Mouse (Mus musculus) forebrain, embryonic 10.5 days (tissue): Measurements from ENCODE around the gene Creb3. TPM values are rescaled to one million over a fixed set of nuclear protein-coding genes. Genes with fewer than 3 reads are reported as not detected.
"Not testable (repeated sequence)": the region's sequence is repeated elsewhere in the genome, so short reads cannot be mapped to it uniquely, and the experiment has no call there.

Experiments used
- DNase-seq: peaks from one replicate; pipeline ENCODE4 v3.0.0-alpha.2; 2017; ENCODE audit warnings: low spot score; ENCODE audit errors: extremely low spot score
- H3K27ac ChIP-seq: fragments of 300-500 bp; sonication (generic); 2 replicates; pipeline ENCODE4 v1.5.1; 2016; ENCODE audit warnings: mild to moderate bottlenecking
- H3K27me3 ChIP-seq: fragments of 300-500 bp; sonication (generic); 2 replicates; pipeline ENCODE4 v1.6.1; 2016; ENCODE audit warnings: mild to moderate bottlenecking; ENCODE audit not compliant: poor library complexity, severe bottlenecking
- H3K36me3 ChIP-seq: fragments of 300-500 bp; sonication (generic); replicated peaks from 2 replicates; pipeline ENCODE4 v1.6.1; 2016; ENCODE audit warnings: mild to moderate bottlenecking, moderate library complexity
- H3K4me1 ChIP-seq: fragments of 300-500 bp; sonication (generic); 2 replicates; pipeline ENCODE4 v1.6.1; 2016
- H3K4me3 ChIP-seq: fragments of 300-500 bp; sonication (generic); 2 replicates; pipeline ENCODE4 v1.5.1; 2016; ENCODE audit warnings: mild to moderate bottlenecking, moderate library complexity
- H3K9me3 ChIP-seq: fragments of 300-500 bp; sonication (generic); 2 replicates; pipeline ENCODE4 v1.6.1; 2016; ENCODE audit warnings: mild to moderate bottlenecking, moderate library complexity
- WGBS: fragments of 180-500 bp; shearing (Covaris S2); methylation state at CpG from one replicate; pipeline ENCODE4 v1.1.7; 2016; 5-methylcytosine and 5-hydroxymethylcytosine counted together
- polyA plus RNA-seq: library from polyadenylated mRNA; unstranded; fragments of >200 nt; fragmentation: Nextera tagmentation; extraction: Ambion mirVana; gene quantifications from 2 replicates; pipeline ENCODE4 v1.2.1, GENCODE M21; 2016

Gene Creb3
- polyA plus RNA-seq, 1 experiment from 2014 or later: 34.4 TPM

DNA sequence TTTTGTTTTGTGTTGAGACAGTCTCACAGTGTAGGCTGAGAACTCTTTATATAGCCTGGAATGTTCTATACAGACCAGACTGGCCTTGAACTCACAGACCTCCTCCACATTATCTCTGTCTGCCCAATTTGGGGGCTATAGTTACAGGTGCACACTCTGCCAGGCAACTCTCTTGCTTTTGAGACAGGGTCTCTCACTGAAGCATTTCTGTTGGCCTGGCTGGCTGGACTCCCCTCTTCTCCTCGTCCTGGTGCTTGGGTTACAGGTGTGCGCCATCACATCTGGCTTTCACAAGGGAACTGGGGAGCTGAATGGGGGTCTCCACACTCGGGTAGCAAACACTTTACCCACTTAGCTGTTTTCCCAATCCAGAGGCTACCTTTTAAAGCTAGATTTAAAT is 29.8 kb downstream of the Creb3 start:
- no peaks in the 10 kb centered on the region for H3K36me3 ChIP-seq
- no peaks in the 10 kb centered on the region; the same call in 1 of the 2 replicates for H3K4me1 ChIP-seq
- H3K27ac ChIP-seq: no peak overlapping the region
- 82% methylated on average over 3 of the region's 3 CpGs for WGBS
- H3K9me3 ChIP-seq: no peaks in the 10 kb centered on the region
- H3K27me3 ChIP-seq: no peaks in the 10 kb centered on the region
- no peak overlapping the region for H3K4me3 ChIP-seq
- DNase-seq: no peak

DNA sequence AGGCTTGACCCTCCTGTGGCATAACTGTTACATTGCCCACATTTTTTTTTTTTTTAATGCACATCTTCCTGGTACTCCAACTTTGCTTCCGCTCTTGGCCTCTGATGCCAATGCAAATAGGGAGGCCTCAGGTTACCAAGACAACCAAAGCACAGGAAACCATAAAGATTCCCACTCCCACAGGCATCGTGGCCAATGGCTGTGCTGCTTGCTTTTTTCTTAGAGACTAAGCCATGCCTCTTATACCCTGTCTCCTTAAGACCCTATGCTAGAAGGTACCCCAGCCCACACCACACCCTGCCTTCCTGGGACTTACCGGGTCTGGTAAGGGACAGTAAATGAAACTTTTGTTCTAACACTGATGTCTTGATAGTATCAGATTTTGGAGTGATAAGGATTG is 31.3 kb downstream of the Creb3 start:
- Histone ChIP-seq H3K9me3 (no peaks in the 10 kb centered on the region), H3K36me3 (no peaks in the 10 kb centered on the region), H3K27me3 (no peaks in the 10 kb centered on the region), H3K27ac (no peak overlapping the region), H3K4me1 (no peaks in the 10 kb centered on the region; the same call in 1 of the 2 replicates), H3K4me3 (no peak overlapping the region)
- WGBS: 81% methylated on average over 3 of the region's 3 CpGs
- DNase-seq: peak; percentile 8

DNA sequence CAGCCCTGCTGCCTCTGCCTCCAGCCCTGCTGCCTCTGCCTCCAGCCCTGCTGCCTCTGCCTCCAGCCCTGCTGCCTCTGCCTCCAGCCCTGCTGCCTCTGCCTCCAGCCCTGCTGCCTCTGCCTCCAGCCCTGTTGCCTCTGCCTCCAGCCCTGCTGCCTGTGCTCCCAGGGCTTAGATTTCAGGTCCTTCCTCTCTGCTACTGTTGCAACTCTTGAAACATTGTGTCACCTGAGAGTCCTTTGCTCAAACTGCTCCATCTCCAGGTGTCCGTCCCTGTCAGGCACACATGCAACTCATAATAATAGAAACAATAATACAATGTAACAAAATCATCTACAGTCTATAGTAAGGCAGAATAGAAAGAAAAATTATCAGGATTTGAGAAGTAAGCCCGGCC is 34.5 kb downstream of the Creb3 start:
- not testable (repeated sequence) for H3K27ac ChIP-seq, H3K9me3 ChIP-seq, H3K36me3 ChIP-seq, H3K27me3 ChIP-seq, H3K4me3 ChIP-seq, H3K4me1 ChIP-seq
- WGBS: 89% methylated on average over 2 of the region's 2 CpGs
- peak; percentile 0 for DNase-seq

DNA sequence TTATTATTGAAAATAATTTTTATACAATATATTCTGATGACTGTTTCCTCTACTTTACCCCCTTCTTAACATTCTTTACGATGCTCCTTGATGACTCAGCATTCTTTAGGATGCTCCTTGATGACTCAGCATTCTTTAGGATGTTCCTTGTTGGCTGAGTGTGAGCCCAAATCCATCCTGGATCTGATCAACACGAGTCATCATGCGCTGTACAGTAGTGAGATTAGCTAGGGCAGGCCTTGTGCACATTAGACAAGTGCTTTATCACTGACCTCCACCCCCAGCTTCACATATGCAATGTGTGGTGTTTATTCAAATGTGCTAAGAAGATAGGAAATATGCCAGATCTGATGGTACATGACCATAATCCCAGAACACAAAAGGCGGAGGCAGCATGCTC is 36.1 kb downstream of the Creb3 start:
- peak; percentile 7 for DNase-seq
- no peaks in the 10 kb centered on the region for H3K27me3 ChIP-seq
- H3K36me3 ChIP-seq: no peaks in the 10 kb centered on the region
- WGBS: 86% methylated on average over 4 of the region's 4 CpGs
- no peak overlapping the region for H3K27ac ChIP-seq
- no peak overlapping the region for H3K4me3 ChIP-seq
- H3K9me3 ChIP-seq: no peaks in the 10 kb centered on the region
- no peaks in the 10 kb centered on the region; the same call in 1 of the 2 replicates for H3K4me1 ChIP-seq

DNA sequence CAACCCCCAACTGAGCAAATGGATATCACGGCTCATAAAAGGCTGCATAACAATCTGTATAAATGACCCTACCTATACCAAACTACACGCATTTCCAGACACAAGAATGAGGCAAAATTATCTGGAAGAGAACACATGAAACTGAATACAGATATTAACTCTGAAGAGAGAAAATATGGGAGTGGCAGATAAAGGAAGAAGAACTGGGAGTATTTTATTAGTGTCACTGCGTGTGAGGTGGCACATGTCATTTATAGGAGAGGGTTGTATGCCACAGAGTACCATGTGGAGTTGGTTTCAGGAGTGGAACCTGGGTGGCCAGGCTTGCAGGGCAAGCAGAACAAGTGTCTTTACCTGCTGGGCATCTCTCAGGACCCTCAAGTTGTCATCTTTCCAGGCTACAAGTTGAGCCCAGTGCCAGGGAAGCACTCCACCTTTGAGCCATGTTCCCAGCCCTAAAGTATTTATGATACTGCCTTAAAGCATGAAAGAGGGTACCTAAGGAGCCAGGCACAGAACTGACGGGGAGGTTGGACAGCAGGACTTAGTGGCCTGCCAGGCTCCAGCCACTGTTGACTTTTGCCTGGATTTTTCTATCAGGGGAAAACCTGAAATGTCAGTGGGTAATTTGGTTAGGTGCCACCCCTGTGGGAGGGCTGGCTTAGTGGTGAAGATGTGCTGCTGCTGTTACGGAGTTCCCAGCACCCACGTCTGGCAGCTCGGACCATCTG is 36.7 kb downstream of the Creb3 start:
- peak; percentile 9 for DNase-seq
- H3K4me3 ChIP-seq: no peak overlapping the region
- H3K27ac ChIP-seq: no peak overlapping the region
- H3K27me3 ChIP-seq: no peaks in the 10 kb centered on the region
- WGBS: 89% methylated on average over 7 of the region's 7 CpGs
- H3K4me1 ChIP-seq: no peaks in the 10 kb centered on the region
- no peaks in the 10 kb centered on the region for H3K9me3 ChIP-seq
- no peaks in the 10 kb centered on the region for H3K36me3 ChIP-seq

DNA sequence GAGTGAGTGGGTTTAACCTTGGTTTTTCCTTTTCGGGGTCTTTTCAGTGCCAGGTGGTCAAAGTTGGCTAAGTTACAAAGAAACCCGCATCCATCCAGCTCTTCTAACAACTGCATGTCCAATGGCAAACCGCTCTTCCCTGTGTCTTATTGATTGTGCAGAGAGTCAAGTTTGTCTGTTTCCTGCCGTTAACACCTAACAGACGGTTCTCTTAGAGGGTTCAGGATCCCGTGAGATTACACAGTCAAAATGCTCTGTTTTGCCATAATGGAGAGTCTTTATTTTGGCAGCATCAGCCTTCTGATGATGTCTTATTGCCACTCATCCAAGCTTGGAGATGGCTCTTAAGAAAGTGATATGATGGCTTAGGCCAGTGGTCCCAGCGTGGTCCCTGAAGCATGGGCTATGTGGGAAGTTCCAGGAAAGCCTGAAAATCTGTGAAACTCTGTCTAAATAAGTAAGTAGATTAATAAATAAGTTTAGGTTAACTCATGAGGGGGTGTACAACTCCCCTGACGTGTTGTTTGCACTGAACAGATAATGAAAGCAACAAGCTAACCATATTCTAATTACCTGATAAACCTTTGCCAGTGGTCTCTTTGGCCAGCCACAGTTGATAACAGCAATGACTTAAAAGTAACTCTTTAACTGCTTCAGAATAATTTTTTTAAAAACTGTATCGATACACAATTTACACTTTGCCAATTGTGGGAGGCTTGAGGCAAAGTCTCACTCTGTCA is 38.2 kb downstream of the Creb3 start:
- Histone ChIP-seq H3K9me3 (no peaks in the 10 kb centered on the region), H3K36me3 (no peaks in the 10 kb centered on the region), H3K27me3 (no peaks in the 10 kb centered on the region), H3K4me3 (no peak overlapping the region), H3K4me1 (no peaks in the 10 kb centered on the region), H3K27ac (no peak overlapping the region)
- DNase-seq: peak; percentile 9
- 82% methylated on average over 9 of the region's 9 CpGs for WGBS

DNA sequence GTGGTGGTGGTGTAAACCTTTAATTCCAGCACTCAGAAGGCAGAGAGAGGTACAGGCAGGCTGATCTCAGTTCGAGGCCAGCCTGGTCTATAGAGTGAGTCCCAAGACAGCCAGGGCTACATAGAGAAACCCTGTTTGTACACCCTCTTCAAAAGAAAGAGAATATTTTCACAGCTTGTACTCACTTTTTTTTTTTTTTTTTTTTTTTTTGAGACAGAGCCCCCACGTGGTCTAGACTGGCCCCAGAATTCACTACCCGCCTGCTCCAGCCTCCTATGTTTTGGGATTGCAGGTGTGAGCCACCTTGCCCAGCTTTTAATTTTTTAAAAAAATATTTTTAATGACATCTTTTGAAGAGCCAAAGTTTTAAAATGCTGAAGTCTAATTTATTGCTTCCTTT is 42.0 kb downstream of the Creb3 start:
- Histone ChIP-seq H3K9me3 (no peaks in the 10 kb centered on the region), H3K27ac (no peak overlapping the region), H3K36me3 (no peaks in the 10 kb centered on the region), H3K4me1 (no peaks in the 10 kb centered on the region), H3K27me3 (no peaks in the 10 kb centered on the region), H3K4me3 (no peak overlapping the region)
- DNase-seq: peak; percentile 2
- 73% methylated on average over 3 of the region's 3 CpGs for WGBS

DNA sequence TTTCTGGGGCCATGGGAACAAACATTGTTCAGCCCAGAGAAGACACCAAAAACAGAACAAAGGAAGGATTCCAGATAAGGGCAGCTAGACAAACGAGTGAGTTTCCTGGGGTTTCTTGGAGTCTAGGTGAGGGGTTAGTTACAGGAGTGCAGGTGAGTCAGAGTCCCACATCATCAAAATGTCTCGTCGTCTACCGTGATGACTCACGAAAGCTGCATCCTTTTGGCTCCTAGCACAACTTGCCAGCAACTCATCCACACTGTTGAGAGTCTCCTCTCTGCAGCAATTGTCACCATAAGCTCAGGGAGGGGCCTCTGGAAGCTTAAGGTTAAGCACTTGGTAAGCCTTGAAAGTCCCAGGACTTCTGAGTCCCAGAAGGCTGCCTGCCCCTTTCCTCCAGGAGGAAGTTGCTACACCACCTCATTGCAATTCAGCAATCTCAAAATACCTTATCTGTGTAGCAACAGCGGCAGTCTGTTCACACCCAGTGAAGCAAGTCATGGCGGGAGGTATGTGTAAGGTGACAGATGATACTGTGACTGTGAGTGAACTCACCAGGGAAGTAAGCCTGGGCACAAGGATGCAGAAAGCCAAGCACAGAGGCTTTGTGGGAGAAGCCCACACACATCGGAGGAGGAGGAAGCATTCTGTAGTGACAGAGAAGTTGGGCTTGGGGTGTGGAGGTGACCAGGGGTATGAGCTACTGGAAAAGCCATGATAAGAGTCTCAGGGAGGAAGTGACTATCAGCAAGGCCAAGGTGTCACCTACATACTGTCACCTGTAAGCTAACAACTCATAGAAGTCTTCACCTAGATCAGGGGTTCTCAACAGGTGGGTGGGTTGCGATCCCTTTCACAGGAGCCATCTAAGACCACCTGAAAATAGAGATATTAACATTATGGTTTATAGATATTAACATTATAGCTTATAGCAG is 42.9 kb downstream of the Creb3 start:
- Histone ChIP-seq H3K9me3 (no peaks in the 10 kb centered on the region), H3K27me3 (no peaks in the 10 kb centered on the region), H3K36me3 (no peaks in the 10 kb centered on the region), H3K27ac (no peak overlapping the region), H3K4me1 (no peaks in the 10 kb centered on the region), H3K4me3 (no peak overlapping the region)
- 80% methylated on average over 9 of the region's 9 CpGs for WGBS
- peak; percentile 11 for DNase-seq

DNA sequence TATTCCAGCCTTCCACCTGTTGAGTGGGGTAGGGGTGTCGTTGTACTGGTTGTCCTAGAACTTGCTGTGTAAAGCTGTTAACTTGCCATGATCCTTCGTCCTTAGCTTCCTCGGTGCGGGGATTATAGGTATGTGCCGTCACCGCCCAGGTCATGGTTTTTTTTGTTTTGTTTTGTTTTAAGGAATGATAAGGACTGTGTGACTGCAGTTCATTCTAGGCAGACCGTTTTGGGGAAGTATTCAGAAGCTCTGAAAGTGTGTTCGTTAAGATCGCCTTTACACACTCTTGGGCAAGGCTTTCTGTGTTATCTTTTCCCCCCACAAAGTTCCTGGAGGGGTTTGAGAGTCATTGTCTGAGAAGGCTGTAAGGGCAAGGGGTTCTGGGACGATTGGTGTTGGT is 50.4 kb downstream of the Creb3 start:
- Histone ChIP-seq H3K36me3 (no peaks in the 10 kb centered on the region), H3K27ac (no peak overlapping the region), H3K4me1 (no peaks in the 10 kb centered on the region), H3K4me3 (no peak overlapping the region), H3K9me3 (no peaks in the 10 kb centered on the region), H3K27me3 (no peaks in the 10 kb centered on the region)
- DNase-seq: peak; percentile 10
- 76% methylated on average over 10 of the region's 10 CpGs for WGBS

DNA sequence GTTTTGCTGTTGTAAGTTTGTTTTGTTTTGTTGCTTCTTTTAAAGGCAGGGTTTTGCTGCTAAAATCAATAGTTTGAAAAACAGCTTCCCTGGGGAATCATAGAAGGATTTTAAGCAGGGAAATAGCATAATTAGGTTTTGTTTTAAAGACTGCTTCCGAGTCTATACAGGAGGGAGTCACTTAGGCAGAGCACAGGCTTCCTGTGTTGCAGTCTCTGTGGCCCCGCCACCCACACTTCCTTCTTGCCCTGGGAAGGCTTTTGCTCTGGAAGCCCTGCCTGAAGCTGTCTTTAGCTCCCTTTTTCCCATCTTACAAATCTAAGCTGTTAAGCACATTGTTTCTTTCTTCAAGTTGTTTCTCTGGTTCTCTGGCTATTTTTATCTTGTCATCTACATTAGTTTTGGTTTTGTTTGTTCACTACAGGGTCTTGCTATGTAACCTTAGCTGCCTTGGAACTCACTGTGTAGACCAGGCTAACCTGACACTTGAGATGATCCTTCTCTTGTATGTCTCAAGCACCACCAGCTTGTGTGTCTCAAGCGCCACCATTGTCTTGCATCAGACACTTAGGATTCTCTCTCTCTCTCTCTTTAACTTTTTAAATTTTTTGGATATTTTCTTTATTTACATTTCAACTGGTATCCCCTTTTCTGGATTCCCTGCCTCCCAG is 51.1 kb downstream of the Creb3 start:
- no peak overlapping the region for H3K27ac ChIP-seq
- DNase-seq: peak; percentile 5
- WGBS: 67% methylated on average over 3 of the region's 3 CpGs
- H3K9me3 ChIP-seq: no peaks in the 10 kb centered on the region
- H3K4me1 ChIP-seq: no peaks in the 10 kb centered on the region
- H3K27me3 ChIP-seq: no peaks in the 10 kb centered on the region
- H3K36me3 ChIP-seq: no peaks in the 10 kb centered on the region
- H3K4me3 ChIP-seq: no peak overlapping the region
